Mouse (Mus musculus): ENCODE measurements at regions not wholly inside any gene's neighbourhood (a gene's known extent, or its start where the extent isn't known, plus 50 kb on each side); places are given as distances from the start of the nearest gene placed in this dataset.

- DNase-seq (ENCODE audit: low spot score in 2 of 2), result peak in 1 of 2 experiments; percentile 42
Measured at GRCm38 (mm10) chr12:70714281-70714679, 111.0 kb upstream of the Frmd6 start.

- no peak for DNase-seq (ENCODE audit: low spot score in 2 of 2)
Measured at GRCm38 (mm10) chr12:70715836-70716235, 109.5 kb upstream of the Frmd6 start.

DNA sequence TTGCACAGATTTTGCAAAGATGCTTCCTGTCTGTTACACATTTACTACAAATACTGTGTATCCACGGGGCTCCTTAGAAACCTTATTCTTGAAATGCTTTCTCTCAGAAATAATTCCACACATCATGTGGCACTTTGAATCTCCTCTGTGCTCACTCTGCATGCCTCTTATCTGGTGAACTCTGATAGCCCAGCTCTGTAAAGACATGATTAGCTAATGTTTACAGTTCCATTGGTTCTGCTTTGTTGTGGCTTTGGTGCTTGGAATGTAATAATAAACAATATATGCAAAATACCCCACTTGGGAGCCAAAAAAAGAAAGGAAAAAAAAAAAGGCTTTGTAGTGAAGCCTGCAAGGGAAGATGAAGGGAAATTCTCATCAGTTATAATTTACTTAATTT lies 106.7 kb upstream of the Frmd6 start:
- DNase-seq (ENCODE audit: low spot score in 2 of 2), result no peak

DNA sequence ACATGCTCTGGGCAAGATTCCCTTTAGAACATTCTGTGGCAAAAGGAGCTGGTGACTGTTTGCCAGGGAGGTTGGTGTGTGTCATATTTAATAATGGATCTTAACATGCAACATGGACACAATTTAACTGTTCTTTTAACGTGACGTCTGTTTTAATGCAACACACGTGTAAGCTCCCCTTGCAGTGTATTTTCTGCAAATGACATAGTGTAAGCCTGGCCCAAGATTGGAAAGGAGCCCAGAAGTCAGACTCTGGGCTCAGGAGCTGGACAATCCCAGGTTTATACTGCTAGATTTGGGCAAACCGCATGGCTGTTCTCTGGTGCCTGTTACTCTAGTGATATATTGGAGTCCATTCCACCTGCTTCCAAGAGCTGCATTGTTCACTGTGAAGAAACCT lies 106.1 kb upstream of the Frmd6 start:
- no peak for DNase-seq (ENCODE audit: low spot score in 2 of 2)

- no peak for DNase-seq (ENCODE audit: low spot score in 2 of 2)
Measured at GRCm38 (mm10) chr12:70720178-70720894, 105.0 kb upstream of the Frmd6 start.

DNA sequence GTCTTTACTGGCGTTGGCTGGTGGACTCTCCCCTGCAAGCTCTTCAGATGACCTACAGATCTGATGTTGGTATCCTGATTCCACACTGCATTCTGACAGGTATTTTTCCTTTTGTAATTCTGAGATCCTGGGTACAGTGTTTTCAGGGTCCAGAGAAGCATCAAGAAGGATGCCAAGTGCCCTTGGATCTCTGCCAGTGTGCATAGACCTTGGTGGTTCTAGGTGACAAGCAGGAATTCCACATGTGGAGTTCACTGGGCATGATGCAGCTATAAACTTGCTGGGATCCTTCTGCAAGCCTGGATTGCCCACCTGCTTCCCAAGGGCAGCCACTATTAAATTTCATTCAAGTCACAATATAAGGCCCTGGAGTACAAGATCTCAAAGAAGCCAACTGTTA lies 100.0 kb upstream of the Frmd6 start:
- no peak for DNase-seq (ENCODE audit: low spot score in 2 of 2)

GRCm38 (mm10) chr12:70727496-70728259 lies 97.6 kb upstream of the Frmd6 start:
- DNase-seq (ENCODE audit: low spot score in 2 of 2), result no peak

DNA sequence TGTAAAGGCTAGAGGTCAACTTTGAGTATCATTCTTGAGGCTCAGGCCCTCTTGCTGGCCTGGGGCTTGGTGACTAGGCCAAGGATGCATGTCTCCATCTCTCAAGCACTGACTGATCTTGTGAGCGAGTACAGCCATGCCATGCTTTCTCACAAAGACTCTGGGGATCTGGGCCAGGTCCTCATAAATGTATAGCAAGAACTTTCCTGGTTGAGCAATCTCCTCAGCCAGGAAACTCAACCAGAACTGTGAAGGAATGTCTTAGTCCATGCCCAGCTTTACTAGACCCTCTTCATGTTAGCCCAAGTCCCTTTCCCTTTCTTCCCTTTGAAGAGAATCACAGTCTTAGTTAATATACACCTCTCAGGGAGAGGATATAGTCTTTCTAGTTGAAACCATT lies 96.9 kb upstream of the Frmd6 start:
- no peak for DNase-seq (ENCODE audit: low spot score in 2 of 2)

GRCm38 (mm10) chr12:70729961-70730360 lies 95.4 kb upstream of the Frmd6 start:
- no peak for DNase-seq (ENCODE audit: low spot score in 2 of 2)

DNA sequence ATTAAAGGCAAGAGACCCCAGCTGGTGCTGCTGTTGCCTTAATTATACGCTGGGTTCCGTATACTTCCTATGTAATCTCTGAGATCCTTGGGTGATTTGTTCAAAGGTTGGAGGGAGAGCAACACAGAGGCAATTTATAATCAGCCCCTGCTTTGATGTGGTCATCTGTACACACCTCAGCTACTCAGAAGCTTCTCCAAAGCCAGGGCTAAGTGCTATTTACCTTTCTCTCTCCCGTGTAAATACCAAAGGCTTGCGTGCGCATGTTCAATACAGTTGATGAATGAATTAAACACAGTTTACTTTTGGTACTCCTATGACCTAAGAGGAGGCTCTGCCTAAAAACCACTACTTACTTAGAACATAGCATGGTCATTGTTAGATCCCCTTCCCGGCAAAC lies 93.8 kb upstream of the Frmd6 start:
- no peak for DNase-seq (ENCODE audit: low spot score in 2 of 2)

GRCm38 (mm10) chr12:70732591-70732990 lies 92.7 kb upstream of the Frmd6 start:
- no peak for DNase-seq (ENCODE audit: low spot score in 2 of 2)

DNA sequence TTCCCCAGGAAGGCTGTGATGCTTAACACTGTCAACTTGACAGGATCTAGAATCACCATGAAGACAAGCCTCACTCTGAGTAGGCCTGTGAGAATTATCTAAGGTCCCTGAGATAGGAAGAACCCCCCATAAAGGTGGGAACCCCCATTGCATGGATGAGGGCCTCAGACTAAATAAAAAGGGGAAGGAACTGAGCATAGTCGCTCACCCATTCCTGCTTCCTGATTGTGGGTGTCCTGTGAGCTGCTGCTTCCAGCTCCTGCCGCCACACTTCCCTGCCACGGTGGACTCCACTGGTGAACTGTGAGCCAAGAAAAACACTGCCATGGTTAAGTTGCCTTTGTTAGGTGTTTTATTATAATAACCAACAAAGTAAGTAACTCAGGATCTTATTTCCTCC lies 86.8 kb upstream of the Frmd6 start:
- no peak for DNase-seq (ENCODE audit: low spot score in 2 of 2)

DNA sequence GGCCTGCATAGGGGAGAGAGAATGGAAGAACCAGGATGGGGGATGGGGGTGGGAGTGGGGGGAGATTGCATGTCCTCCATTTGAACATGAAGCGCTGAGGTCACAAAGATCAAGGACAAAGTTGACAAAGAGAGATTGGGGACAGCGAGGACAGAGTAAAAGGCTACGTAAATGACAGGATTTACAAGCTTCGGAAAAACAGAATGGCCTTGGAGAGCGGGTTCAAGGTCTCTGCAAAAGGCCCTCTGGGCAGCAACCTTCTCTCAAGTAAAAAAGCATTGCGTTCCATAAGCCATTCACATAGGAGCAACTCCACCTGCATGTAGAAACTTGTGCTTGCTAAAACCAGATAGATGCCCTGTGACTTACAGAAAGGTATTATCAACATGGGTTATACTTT lies 86.0 kb upstream of the Frmd6 start:
- no peak for DNase-seq (ENCODE audit: low spot score in 2 of 2)

DNA sequence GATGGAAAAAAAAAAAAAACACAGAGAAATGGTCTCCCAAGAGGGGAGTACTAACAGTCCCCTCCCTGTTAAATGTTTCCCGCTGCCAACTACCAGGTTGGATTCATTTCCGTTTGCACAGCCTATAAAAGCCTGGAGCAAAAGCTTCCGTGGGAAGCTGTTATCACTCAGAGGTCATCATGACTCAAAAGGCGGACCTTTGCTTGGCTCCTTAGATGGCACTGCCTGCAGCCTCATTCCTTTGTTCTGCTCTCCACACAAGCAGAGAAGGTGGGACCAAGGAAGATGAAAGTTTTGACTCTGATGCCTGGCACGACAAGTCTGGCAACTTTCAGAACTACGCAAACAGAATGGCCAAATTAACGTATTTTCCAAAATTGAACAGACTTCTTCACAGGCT lies 85.5 kb upstream of the Frmd6 start:
- no peak for DNase-seq (ENCODE audit: low spot score in 2 of 2)

GRCm38 (mm10) chr12:70742836-70743235 lies 82.5 kb upstream of the Frmd6 start:
- DNase-seq (ENCODE audit: low spot score in 2 of 2), result no peak

DNA sequence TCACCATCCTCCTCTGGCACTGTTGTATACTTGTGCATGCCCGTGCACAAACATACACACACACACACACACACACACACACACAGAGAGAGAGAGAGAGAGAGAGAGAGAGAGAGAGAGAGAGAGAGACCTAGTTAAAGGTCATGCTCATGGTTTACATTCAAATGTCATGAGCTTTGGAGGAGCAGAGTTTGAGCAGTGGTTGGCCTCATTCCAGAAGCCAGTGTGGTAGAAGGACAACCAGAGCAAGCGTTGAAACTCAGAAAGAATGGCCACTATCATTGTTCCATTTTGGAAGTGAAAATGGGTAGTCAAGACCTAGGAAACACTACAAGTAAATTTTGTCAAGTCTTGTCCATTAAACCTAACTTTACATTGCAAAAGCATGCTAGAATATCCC lies 79.6 kb upstream of the Frmd6 start:
- DNase-seq (ENCODE audit: low spot score in 2 of 2), result no peak

- DNase-seq (ENCODE audit: low spot score in 2 of 2), result no peak
Measured at GRCm38 (mm10) chr12:70749651-70750050, 75.7 kb upstream of the Frmd6 start.

GRCm38 (mm10) chr12:70750651-70751578 lies 74.4 kb upstream of the Frmd6 start:
- DNase-seq (ENCODE audit: low spot score in 2 of 2), result no peak

DNA sequence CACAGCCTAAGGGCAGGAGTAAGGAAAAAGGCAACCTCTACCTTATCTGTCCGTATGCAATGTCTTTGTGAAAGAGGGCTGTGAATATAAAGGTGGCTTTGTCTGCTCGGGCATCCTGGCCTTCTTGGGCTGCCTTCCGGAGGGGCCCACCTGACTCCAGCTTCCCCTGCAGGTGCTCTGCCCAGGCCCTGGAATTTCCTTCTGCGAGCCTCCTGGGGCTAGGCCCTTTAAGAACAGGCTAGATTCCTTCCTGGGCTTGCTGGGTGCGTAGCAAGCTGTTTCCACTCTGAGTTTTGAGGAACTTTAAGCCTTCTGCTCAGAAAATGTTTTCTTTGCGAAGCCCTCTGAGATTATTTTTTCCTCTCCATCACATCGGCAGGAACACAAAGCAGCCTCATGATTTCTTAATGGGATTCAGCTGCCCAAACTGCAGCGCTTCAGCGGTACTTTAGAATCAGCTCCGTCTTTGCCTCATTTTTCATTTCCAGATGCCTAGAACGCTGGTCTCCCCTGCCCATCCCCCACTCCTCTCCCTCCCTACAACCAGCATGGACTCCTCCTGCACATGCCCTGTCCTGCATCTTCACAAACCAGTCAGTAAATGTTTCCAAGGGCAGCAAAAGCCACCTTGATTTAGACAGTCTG lies 72.9 kb upstream of the Frmd6 start:
- DNase-seq (ENCODE audit: low spot score in 2 of 2), result no peak

DNA sequence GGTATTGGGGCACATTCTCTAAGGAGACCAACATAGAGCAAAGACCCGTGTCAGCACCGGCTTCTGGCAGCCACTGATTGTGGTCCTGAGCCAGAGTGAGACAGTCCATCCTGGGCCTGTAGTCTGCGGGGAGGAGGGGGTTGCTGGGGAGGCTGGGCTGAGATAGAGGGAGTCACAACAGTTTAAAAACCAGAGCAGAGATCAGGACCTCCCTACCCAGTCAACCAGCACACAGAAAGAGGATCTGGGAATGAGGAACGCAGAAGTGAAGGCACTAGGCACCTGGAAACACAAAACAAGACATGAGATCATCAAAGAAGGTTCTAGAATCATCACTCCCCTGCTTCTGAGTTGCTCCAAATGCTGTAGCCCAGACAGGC lies 72.4 kb upstream of the Frmd6 start:
- no peak for DNase-seq (ENCODE audit: low spot score in 2 of 2)

DNA sequence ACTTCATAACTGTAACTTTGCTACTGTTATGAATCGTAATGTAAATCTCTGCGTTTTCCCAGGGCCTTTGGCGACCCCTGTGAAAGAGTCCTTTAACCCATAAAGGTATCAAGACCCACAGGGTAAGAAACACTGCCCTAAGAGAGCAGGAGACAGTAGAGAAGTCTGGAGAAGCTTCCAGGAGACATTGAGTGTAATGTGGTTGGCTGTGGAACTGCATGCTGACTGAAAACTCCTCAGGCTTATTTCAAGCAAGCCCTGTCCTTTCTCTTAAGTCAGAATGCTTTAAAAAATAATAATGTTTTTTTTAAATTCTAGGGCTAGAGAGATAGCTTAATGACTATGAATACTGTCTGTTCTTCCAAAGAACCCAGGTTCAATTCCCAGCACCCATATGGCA lies 71.9 kb upstream of the Frmd6 start:
- DNase-seq (ENCODE audit: low spot score in 2 of 2), result no peak

DNA sequence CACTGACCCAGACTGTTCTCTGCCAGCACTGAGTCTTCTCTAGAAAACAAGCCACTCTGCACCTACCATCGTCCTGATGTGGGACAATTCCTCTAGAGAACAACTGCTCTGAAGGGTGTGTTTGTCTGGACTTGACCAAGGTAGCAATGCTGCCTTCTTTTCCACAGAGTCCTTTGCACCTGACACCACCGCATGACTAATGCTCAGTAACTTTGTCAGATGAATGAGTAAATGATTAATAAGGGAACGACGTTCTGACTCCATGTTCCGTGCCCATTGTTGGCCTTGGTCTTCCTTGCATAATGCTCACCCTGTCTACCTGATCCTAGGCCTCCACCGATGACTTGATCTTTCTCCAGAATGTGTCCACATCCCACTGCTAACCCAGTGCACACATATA lies 67.2 kb upstream of the Frmd6 start:
- DNase-seq (ENCODE audit: low spot score in 2 of 2), result no peak

Measured in frontal cortex, postnatal 25 days (tissue).